Mouse (Mus musculus) heart, postnatal 0 days (tissue): ENCODE results near the gene Fmnl3. TPM values are rescaled to one million over a fixed set of nuclear protein-coding genes. Genes with fewer than 3 reads are reported as not detected.

Experiments used
- ATAC-seq: fragments of 200-750 bp; cut with Nextera tagmentation; 2 replicates; pipeline ENCODE4 v1.8.0; 2017; ENCODE audit warnings: low read depth, moderate number of reproducible peaks, moderate library complexity; ENCODE audit not compliant: insufficient read depth
- DNase-seq: peaks from one replicate; pipeline ENCODE4 v3.0.0-alpha.2; 2016; ENCODE audit warnings: low spot score
- H3K27ac ChIP-seq: fragments of 300-500 bp; sonication (generic); 2 replicates; pipeline ENCODE4 v1.5.1; 2014; ENCODE audit warnings: low read depth, mild to moderate bottlenecking
- H3K27me3 ChIP-seq: fragments of 300-500 bp; sonication (generic); 2 replicates; pipeline ENCODE4 v1.6.1; 2014; ENCODE audit warnings: low read length, mixed read lengths; ENCODE audit not compliant: control insufficient read depth, insufficient read depth
- H3K36me3 ChIP-seq: fragments of 300-500 bp; sonication (generic); replicated peaks from 2 replicates; pipeline ENCODE4 v1.6.1; 2014; ENCODE audit warnings: low read length, mixed read lengths; ENCODE audit not compliant: control insufficient read depth, insufficient read depth
- H3K4me1 ChIP-seq: fragments of 300-500 bp; sonication (generic); 2 replicates; pipeline ENCODE4 v1.6.1; 2014; ENCODE audit warnings: antibody characterized with exemption; ENCODE audit not compliant: control insufficient read depth, insufficient read depth
- H3K4me2 ChIP-seq: fragments of 300-500 bp; sonication (generic); 2 replicates; pipeline ENCODE4 v1.6.1; 2014; ENCODE audit warnings: low read depth, mild to moderate bottlenecking, low read length, moderate library complexity
- H3K4me3 ChIP-seq: fragments of 300-500 bp; sonication (generic); 2 replicates; pipeline ENCODE4 v1.5.1; 2014; ENCODE audit warnings: low read depth, low read length
- H3K9ac ChIP-seq: fragments of 300-500 bp; sonication (generic); replicated peaks from 2 replicates; pipeline ENCODE4 v1.6.1; 2014; ENCODE audit warnings: low read depth, low read length, mixed read lengths
- H3K9me3 ChIP-seq: fragments of 300-500 bp; sonication (generic); replicated peaks from 2 replicates; pipeline ENCODE4 v1.6.1; 2016; ENCODE audit warnings: low read length; ENCODE audit not compliant: control insufficient read depth
- CTCF ChIP-seq: IDR thresholded peaks from 2 replicates; pipeline ENCODE4 v1.5.1; 2016; ENCODE audit warnings: antibody characterized with exemption, control low read depth, low read depth
- EP300 ChIP-seq: IDR thresholded peaks from 2 replicates; pipeline ENCODE4 v1.6.1; 2016; ENCODE audit warnings: antibody characterized with exemption, low read depth
- WGBS: fragments of 180-500 bp; shearing (Covaris S2); extraction: QIAGEN DNeasy Blood & Tissue Kit; methylation state at CpG from one replicate; pipeline ENCODE4 v1.1.7; 2014; 5-methylcytosine and 5-hydroxymethylcytosine counted together
- polyA plus RNA-seq: library from polyadenylated mRNA; unstranded; fragments of >200 nt; fragmentation: Nextera tagmentation; extraction: Ambion mirVana; gene quantifications from 2 replicates; pipeline ENCODE4 v1.2.1, GENCODE M21; 2015
- total RNA-seq: library from RNA; depleted of rRNA; stranded (reverse); fragments of >200 nt; gene quantifications from 2 replicates; pipeline ENCODE4 v1.2.3, GENCODE M21; 2014; ENCODE audit warnings: low replicate concordance

The Fmnl3 gene
- total and polyA plus RNA-seq, 2 experiments from 2014 or later: 12.1 to 21.6 TPM

GRCm38 (mm10) chr15:99309549-99309948 is 60.7 kb downstream of the Fmnl3 start:
- DNase-seq: no peak
- Histone ChIP-seq H3K9me3 (no peaks in the 10 kb centered on the region), H3K4me1 (no peaks in the 10 kb centered on the region), H3K27ac (no peak overlapping the region), H3K36me3 (peaks cover 84% of the 10 kb centered on the region), H3K9ac (no peak overlapping the region), H3K4me2 (no peak overlapping the region), H3K4me3 (no peak overlapping the region), H3K27me3 (no peaks in the 10 kb centered on the region)
- no peak for ATAC-seq
- WGBS: 82% methylated on average over 9 of the region's 9 CpGs
- TF ChIP-seq EP300 (no peak), CTCF (no peak)

- Histone ChIP-seq H3K4me2 (no peak overlapping the region), H3K36me3 (peaks cover 85% of the 10 kb centered on the region), H3K4me1 (no peaks in the 10 kb centered on the region), H3K27ac (no peak overlapping the region), H3K4me3 (no peak overlapping the region), H3K9me3 (no peaks in the 10 kb centered on the region), H3K9ac (no peak overlapping the region), H3K27me3 (no peaks in the 10 kb centered on the region)
- DNase-seq (no peak), ATAC-seq (no peak)
- WGBS: 81% methylated on average over 9 of the region's 9 CpGs
- TF ChIP-seq EP300 (no peak), CTCF (no peak)
These were observed 62.8 kb downstream of the Fmnl3 start for GRCm38 (mm10) chr15:99307476-99307875.

DNA sequence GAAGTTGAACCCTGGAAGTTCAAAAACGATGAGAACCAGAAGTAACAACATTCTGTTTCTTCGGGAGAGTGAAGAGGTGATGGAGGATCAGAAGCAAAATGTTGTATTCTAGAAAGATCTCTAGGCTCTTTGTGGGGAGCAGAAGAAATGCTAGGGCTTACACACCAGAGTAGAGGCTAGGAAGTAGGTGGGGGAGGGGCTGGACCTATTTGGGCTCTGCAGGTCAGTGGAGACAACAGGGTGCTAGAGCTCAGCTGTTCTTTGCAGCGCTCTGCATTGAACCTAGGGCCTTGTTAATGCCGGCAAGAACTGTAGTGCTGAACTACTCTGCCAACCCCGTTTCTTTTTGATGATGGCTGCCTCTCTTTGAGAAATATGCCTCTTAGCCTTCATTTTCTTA is 74.1 kb downstream of the Fmnl3 start:
- Histone ChIP-seq H3K36me3 (no peaks in the 10 kb centered on the region), H3K9ac (peak overlapping the region; percentile 62; the same call in 1 of the 2 replicates), H3K4me1 (peaks cover 14% of the 10 kb centered on the region), H3K4me2 (peak overlapping the region; percentile 73; the same call in 1 of the 2 replicates), H3K27me3 (no peaks in the 10 kb centered on the region), H3K27ac (peak overlapping the region; percentile 75; the same call in 1 of the 2 replicates), H3K4me3 (peak overlapping the region; percentile 65; the same call in 1 of the 2 replicates), H3K9me3 (no peaks in the 10 kb centered on the region)
- WGBS: 47% methylated on average over 5 of the region's 5 CpGs
- ATAC-seq (no peak), DNase-seq (no peak)
- TF ChIP-seq CTCF (no peak), EP300 (no peak)

DNA sequence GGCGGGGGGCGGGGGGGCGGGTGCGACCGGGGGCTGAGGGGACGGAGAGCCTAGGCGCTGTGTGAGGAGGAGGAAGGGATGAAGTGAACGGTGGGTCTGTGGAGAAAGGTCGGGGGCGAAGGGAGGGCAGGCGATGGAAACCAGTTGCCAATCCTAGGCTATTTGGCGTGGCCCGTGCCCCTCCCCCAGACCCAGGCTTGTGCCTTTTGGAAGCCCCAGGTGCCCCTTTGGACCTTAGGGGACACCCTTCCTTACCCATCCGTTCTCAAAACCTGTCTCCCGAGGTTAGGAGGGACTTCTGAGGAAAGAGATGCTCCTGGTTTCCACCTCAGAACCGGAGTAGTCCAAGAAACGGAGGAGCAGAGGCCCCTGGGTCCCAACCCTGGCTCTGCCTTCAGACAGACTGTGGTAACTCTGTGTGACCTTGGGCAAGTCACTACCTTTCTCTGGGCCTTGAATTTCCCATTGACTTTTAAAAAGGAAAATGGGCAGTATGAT is 74.7 kb downstream of the Fmnl3 start, which contains the start of gene Fam186b:
Gene Fam186b, minus strand, starts transcription at position 405 of the 498 bp plus-strand sequence.
- ATAC-seq (peak; percentile 6; the same call in 1 of the 2 replicates), DNase-seq (peak; percentile 11)
- 1% methylated on average over 17 of the region's 17 CpGs for WGBS
- Histone ChIP-seq H3K4me3 (peak within 1 kb of the TSS; percentile 65), H3K4me1 (peaks cover 14% of the 10 kb centered on the region), H3K36me3 (no peaks in the 10 kb centered on the region), H3K27me3 (no peaks in the 10 kb centered on the region), H3K27ac (peak within 1 kb of the TSS; percentile 75), H3K9ac (peak within 1 kb of the TSS; percentile 62), H3K4me2 (peak within 1 kb of the TSS; percentile 73), H3K9me3 (no peaks in the 10 kb centered on the region)
- TF ChIP-seq CTCF (no peak), EP300 (no peak)

GRCm38 (mm10) chr15:99294813-99295374 is 75.4 kb downstream of the Fmnl3 start, which contains the start of gene Prpf40b:
Gene Prpf40b (plus strand): TSS chr15:99295087.
- Histone ChIP-seq H3K9ac (peak within 1 kb of the TSS; percentile 62), H3K27me3 (no peaks in the 10 kb centered on the region), H3K9me3 (no peaks in the 10 kb centered on the region), H3K36me3 (no peaks in the 10 kb centered on the region), H3K4me3 (peak within 1 kb of the TSS; percentile 65), H3K4me1 (peaks cover 14% of the 10 kb centered on the region), H3K4me2 (peak within 1 kb of the TSS; percentile 73), H3K27ac (peak within 1 kb of the TSS; percentile 75)
- peak; percentile 83 for DNase-seq
- peak; percentile 94 for ATAC-seq
- TF ChIP-seq CTCF (peak; percentile 26; the same call in 1 of the 2 replicates), EP300 (no peak; the same call in 1 of the 2 replicates)
- under 1% methylated on average over 55 of the region's 64 CpGs for WGBS
